Mouse (Mus musculus) gastrocnemius, adult 2 months (tissue): Measurements from ENCODE around the gene Jazf1. TPM values are rescaled to one million over a fixed set of nuclear protein-coding genes. Genes with fewer than 3 reads are reported as not detected.

Experiments
- DNase-seq: peaks from one replicate; pipeline ENCODE4 v3.0.0; 2022
- H3K27ac ChIP-seq: fragments of 200-600 bp; 2 replicates; pipeline ENCODE4 v1.8.1; 2022; ENCODE audit warnings: mild to moderate bottlenecking
- H3K4me3 ChIP-seq: fragments of 200-600 bp; 2 replicates; pipeline ENCODE4 v1.8.1; 2022; ENCODE audit warnings: mild to moderate bottlenecking, moderate library complexity
- CTCF ChIP-seq: fragments of 200-600 bp; IDR thresholded peaks from 2 replicates; pipeline ENCODE4 v1.8.1; 2022; ENCODE audit warnings: antibody characterized with exemption, mild to moderate bottlenecking, moderate library complexity
- intact Hi-C: fragments of 180-260 bp; cut with DNase I; formaldehyde crosslinking; loops from one replicate; pipeline ENCODE4 v1.15.1; 2025
- total RNA-seq, 2 experiments: library from RNA; stranded (reverse); gene quantifications; 2 replicates each; pipeline ENCODE4 v1.2.3; 2021

The Jazf1 gene
- total RNA-seq, 2 experiments from 2014 or later, result 0.43 to 1.1 TPM

- Histone ChIP-seq H3K4me3 (no peak overlapping the region), H3K27ac (no peak overlapping the region)
- TF ChIP-seq CTCF, result peak; percentile 10; the same call in 1 of the 2 replicates
- no peak for DNase-seq
- intact Hi-C loops, result no loop called here
Observed at GRCm38 (mm10) chr6:52871306-52871705, 197.1 kb downstream of the Jazf1 start.

DNA sequence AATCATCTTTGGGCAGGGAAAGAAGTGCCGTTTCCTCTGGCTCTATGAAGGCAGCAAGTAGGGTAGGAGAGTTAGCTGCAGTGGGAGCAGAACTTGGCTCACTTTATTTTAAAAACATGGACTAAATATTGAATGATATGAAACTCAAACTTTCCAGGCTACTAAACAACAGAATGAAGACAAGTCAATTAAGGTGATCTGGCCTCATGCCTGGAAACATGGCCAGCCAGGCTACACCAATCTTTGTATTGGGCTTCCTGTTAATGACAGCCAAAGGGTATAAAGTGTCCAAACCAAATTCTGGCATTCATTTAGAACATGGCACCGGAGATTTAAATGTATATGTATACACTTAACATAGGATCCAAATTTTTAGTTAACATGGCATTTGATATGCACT is 199.2 kb downstream of the Jazf1 start:
- H3K27ac ChIP-seq, result peak overlapping the region; percentile 71
- TF ChIP-seq CTCF, result no peak
- no peak overlapping the region for H3K4me3 ChIP-seq
- DNase-seq, result peak; percentile 50
- intact Hi-C loops, result no loop called here

- no peak for TF ChIP-seq CTCF
- intact Hi-C loops, result no loop called here
- no peak overlapping the region for H3K4me3 ChIP-seq
- no peak for DNase-seq
- peak overlapping the region; percentile 71 for H3K27ac ChIP-seq
Observed at GRCm38 (mm10) chr6:52868352-52868751, 200.1 kb downstream of the Jazf1 start.

DNA sequence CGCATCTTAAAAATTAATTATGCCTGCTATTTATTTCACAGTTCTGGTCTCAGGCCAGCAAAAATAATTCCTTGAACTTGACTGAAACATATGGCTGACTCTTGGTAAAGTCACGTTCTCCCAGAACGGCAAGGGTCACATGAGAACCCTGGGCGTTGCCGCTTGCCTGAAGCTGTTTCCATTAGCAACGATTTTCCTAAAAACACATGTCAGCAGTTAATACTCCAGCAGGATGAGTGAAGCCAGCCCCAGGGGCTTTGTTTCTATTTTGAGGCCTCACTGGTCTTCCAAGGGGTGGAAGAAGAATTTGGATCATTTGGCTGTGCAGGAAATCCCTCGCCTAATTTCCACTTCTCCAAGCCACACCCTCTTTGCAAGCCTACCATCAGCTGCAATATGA is 206.5 kb downstream of the Jazf1 start:
- Histone ChIP-seq H3K27ac (peak overlapping the region; percentile 76), H3K4me3 (no peak overlapping the region)
- intact Hi-C loops, result no loop called here
- no peak for TF ChIP-seq CTCF
- peak; percentile 75 for DNase-seq

DNA sequence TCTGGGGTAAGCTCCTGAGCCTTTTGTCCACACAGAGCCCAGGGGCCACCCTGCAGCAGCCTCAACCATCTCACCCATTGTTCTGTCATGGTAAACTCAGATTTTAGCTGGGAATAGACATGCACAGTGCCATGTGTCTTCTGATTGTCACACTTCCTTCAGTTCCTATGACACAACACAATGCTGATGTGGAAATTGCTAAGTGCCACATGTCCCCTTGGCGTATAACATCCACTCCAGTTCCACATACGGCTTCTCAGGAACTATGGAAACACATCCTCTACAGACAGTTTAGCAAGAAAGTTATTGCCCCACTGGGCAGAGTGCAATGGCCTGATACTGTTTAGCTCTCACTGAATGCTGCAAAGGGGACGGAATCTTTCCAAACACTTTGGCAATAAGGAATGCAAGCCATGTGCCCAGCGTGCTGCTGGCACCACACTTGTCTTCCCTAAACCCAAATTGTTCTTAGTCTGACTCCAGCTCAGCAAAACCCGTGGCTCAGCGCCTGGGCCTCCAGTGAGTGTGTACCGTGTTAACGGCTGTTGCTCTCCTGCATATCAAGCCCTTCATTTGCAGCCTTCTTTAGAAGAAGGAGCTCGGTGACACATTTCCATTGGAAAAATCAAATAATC is 207.1 kb downstream of the Jazf1 start:
- H3K4me3 ChIP-seq, result no peak overlapping the region
- peak overlapping the region; percentile 76 for H3K27ac ChIP-seq
- intact Hi-C loops, result no loop called here
- TF ChIP-seq CTCF, result no peak
- peak; percentile 40 for DNase-seq

DNA sequence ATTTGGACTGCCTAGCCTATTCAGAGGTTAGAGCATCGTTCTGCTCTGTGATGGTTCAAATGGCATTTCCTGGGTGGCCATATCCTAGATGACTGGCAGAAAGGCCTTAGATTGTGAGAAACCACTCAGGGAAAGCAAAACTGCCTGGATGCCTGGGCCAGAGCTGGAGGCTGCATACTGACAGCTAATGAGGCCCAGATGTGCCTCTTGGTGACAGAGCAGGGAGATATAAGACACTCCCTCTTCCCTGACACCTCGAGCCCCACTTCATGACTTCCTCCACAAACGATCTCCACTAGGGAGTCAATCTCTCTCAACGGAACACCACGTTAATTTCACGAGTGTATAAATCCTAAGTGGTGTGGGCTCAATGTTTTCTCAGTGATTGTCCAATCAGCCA is 207.7 kb downstream of the Jazf1 start:
- peak overlapping the region; percentile 76 for H3K27ac ChIP-seq

GRCm38 (mm10) chr6:52858911-52859431 is 209.5 kb downstream of the Jazf1 start:
- TF ChIP-seq CTCF, result no peak
- DNase-seq, result no peak
- Histone ChIP-seq H3K27ac (no peak overlapping the region), H3K4me3 (no peak overlapping the region)
- intact Hi-C loops, result no loop called here

More for the DNA sequence above, 207.7 kb downstream of the Jazf1 start:
- intact Hi-C loops, result no loop called here
- DNase-seq, result no peak
- no peak for TF ChIP-seq CTCF
- H3K4me3 ChIP-seq, result no peak overlapping the region

GRCm38 (mm10) chr6:52852404-52853107 is 215.9 kb downstream of the Jazf1 start:
- no peak for TF ChIP-seq CTCF
- Histone ChIP-seq H3K4me3 (no peak overlapping the region), H3K27ac (peak overlapping the region; percentile 56)
- DNase-seq, result no peak
- intact Hi-C loops, result no loop called here

DNA sequence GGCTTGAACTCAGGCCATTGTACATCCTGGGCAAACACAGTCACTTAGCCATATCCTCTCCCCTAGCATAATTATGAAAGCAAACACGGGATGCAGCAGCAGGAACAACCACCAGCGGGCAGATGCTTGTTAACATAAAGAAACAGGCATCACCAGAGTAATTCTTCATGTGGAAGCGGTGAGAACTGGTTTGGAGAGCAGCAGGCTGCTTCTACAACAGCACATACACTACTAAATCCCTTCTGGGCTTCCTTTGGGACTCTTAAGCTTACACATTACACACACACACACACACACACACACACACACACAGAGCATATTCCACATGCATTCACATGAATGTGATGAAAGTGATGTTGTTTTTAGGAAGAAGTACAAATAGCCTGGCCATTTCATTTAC is 216.5 kb downstream of the Jazf1 start:
- intact Hi-C loops, result no loop called here
- no peak for DNase-seq
- no peak for TF ChIP-seq CTCF
- Histone ChIP-seq H3K4me3 (no peak overlapping the region), H3K27ac (peak overlapping the region; percentile 56; the same call in 1 of the 2 replicates)

DNA sequence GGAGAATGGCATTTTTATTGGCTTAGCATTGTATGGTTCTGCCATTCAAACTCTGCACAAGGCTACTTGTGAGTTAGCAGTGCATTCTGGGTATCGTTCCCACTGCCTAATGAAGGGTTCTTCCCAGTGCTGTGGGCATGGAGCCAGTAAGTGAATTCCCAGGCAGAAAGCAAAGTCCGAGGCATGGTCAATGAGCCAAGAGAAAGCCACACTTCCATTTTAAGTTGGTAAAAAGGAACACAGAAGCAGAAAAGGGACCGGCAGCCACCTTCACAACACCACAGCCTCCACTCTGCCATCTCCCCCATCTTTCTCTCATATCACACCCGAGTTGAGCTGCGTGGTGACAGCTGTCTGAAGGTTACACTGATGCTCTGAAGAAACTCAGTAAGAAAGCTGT is 217.4 kb downstream of the Jazf1 start:
- intact Hi-C loops, result no loop called here
- TF ChIP-seq CTCF, result no peak
- peak overlapping the region; percentile 45 for H3K4me3 ChIP-seq
- H3K27ac ChIP-seq, result peak overlapping the region; percentile 85
- DNase-seq, result peak; percentile 80

DNA sequence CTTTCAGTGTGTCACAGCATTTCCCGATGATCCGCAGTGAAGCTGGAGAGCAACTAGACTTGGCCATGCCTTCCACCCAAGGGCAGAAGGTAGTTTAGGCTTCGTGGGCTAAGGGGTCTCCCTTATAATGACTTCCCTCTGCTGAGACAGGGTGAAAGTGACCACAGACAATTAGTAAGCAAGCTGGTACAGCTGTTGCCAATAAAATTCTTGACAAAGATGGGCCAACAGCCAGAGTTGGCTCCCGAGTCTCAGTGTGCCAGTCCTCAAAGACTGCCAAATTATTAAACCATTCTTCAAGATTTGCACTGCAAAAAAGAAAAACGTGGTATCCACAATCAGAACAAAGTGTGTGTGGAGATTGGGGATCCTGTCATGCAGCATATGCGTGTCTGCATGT is 220.2 kb downstream of the Jazf1 start:
- intact Hi-C loops, result no loop called here

GRCm38 (mm10) chr6:52846314-52846713 is 222.1 kb downstream of the Jazf1 start:
- H3K4me3 ChIP-seq, result no peak overlapping the region
- DNase-seq, result no peak
- no peak for TF ChIP-seq CTCF
- no peak overlapping the region for H3K27ac ChIP-seq
- intact Hi-C loops, result no loop called here

More for the DNA sequence above, 220.2 kb downstream of the Jazf1 start:
- DNase-seq, result no peak
- H3K4me3 ChIP-seq, result no peak overlapping the region
- TF ChIP-seq CTCF, result no peak
- no peak overlapping the region for H3K27ac ChIP-seq

DNA sequence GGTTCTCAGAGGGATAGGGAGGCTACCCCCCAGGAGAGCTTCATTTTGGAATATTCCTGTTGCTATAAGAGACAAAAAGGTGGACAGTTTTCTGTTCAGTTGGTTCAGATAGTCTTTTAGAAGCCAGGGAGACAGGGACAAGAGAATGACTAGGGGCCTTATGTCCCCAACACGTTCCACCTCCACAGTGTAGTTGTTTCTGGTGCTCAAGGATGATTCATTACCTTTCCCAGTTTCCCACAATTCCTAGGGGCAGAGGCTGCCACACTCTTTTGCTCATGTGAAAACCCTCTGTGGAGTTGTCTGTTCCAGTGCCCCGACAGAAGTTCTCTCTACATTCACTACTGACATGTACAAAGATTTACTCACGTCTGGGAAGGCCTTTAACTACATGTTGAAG is 223.7 kb downstream of the Jazf1 start:
- intact Hi-C loops, result no loop called here
- no peak overlapping the region for H3K4me3 ChIP-seq
- DNase-seq, result no peak
- no peak overlapping the region for H3K27ac ChIP-seq
- TF ChIP-seq CTCF, result no peak
